Comparison of ENCODE assay signal across 8 mouse cellular contexts in the genomic region with DNA sequence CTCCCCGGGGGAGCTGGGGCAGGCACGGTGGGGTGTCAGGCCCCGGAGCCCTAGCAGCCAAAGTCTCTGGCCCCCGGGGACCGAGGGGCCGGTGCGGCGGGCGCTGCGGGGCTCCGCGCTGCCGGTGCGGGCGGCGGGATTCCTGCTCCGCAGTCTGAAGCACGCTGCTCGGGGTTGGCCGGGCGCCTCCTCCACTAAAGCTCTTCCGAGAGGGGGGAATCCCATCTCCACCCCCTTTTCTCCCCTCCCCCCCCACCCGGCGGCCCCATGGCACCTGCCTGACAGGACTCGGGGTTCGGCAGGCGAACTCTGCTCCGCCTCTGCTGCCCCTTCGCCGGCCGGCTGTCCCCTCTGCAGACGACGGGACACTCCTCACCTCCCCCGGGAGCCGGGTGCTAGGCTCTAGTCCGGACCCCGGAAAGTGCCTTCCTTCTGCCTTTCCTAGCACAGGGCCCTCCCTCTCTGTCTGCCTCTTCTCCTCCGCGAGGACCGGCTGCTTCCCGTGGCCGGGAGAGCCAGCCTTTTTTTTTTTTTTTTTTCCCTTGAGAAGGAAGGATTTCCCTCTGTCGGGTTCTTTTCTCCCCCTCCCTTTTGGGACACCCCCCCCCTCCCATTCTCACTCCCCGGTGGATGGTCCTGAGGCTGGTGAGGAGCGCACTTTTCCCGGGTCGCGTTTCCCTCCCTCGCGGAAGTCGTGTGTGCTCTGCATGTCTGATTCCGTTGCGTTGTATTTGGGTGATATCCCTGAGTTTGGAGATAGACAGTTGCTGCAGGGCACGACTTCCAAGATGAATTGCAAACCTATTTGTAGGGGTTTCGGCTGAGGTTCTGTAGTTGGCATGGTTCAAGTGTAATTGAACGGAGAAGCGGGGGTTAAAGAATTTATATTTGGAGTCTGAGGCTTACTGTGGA. TPM values are rescaled to one million over a fixed set of nuclear protein-coding genes. Genes with fewer than 3 reads are reported as not detected.
DNase-seq lines count a peak whose midpoint lies in the region; ATAC-seq lines count a peak whose summit lies in the region.

No protein-coding gene starts in this region.

- no peaks in the 10 kb centered on the region for H3K27me3 ChIP-seq in embryonic facial prominence, embryonic 12.5 days
- H3K27me3 ChIP-seq in heart, embryonic 11.5 days (ENCODE audit: control insufficient read depth, insufficient read depth, low read length): no peaks in the 10 kb centered on the region
- H3K27me3 ChIP-seq in kidney, embryonic 16.5 days (ENCODE audit: insufficient read depth, low read length): no peaks in the 10 kb centered on the region
- H3K27me3 ChIP-seq in liver, embryonic 12.5 days (replicated peaks): no peaks in the 10 kb centered on the region
- H3K27me3 ChIP-seq in stomach, embryonic 16.5 days (ENCODE audit: control insufficient read depth, insufficient read depth, low read length): no peaks in the 10 kb centered on the region

- H3K9me3 ChIP-seq in embryonic facial prominence, embryonic 12.5 days: no peaks in the 10 kb centered on the region
- no peaks in the 10 kb centered on the region for H3K9me3 ChIP-seq in heart, embryonic 11.5 days (replicated peaks; ENCODE audit: control insufficient read depth, low read length)
- no peaks in the 10 kb centered on the region for H3K9me3 ChIP-seq in kidney, embryonic 16.5 days (ENCODE audit: low read length)
- no peaks in the 10 kb centered on the region for H3K9me3 ChIP-seq in liver, embryonic 12.5 days (replicated peaks)
- H3K9me3 ChIP-seq in stomach, embryonic 16.5 days (replicated peaks; ENCODE audit: control insufficient read depth, low read length): no peaks in the 10 kb centered on the region

- no peak for ATAC-seq in embryonic facial prominence, embryonic 12.5 days (ENCODE audit: insufficient number of reproducible peaks, insufficient read depth, low FRiP score, low TSS enrichment)
- peak; percentile 16 for ATAC-seq in heart, embryonic 11.5 days (replicated peaks; ENCODE audit: insufficient number of reproducible peaks, low FRiP score, low TSS enrichment)
- peak; percentile 29 for ATAC-seq in kidney, embryonic 16.5 days (ENCODE audit: low FRiP score, low TSS enrichment)
- ATAC-seq in liver, embryonic 12.5 days: peak; percentile 16; the same call in 1 of the 2 replicates
- ATAC-seq in stomach, embryonic 16.5 days (ENCODE audit: insufficient read depth, low FRiP score): peak; percentile 1; the same call in 1 of the 2 replicates

- H3K36me3 ChIP-seq in embryonic facial prominence, embryonic 12.5 days: no peaks in the 10 kb centered on the region
- no peaks in the 10 kb centered on the region for H3K36me3 ChIP-seq in heart, embryonic 11.5 days (ENCODE audit: control insufficient read depth, insufficient read depth, low read length)
- H3K36me3 ChIP-seq in kidney, embryonic 16.5 days (ENCODE audit: insufficient read depth, low read length): no peaks in the 10 kb centered on the region
- H3K36me3 ChIP-seq in liver, embryonic 12.5 days: no peaks in the 10 kb centered on the region
- no peaks in the 10 kb centered on the region for H3K36me3 ChIP-seq in stomach, embryonic 16.5 days (ENCODE audit: control insufficient read depth, insufficient read depth, low read length)

- no peaks in the 10 kb centered on the region for H3K4me1 ChIP-seq in embryonic facial prominence, embryonic 12.5 days
- peaks cover 2% of the 10 kb centered on the region; the same call in 1 of the 2 replicates for H3K4me1 ChIP-seq in heart, embryonic 11.5 days (ENCODE audit: control insufficient read depth, insufficient read depth, low read length)
- H3K4me1 ChIP-seq in kidney, embryonic 16.5 days (ENCODE audit: insufficient read depth, low read length): peaks cover 5% of the 10 kb centered on the region
- peaks cover 14% of the 10 kb centered on the region for H3K4me1 ChIP-seq in liver, embryonic 12.5 days
- no peaks in the 10 kb centered on the region for H3K4me1 ChIP-seq in stomach, embryonic 16.5 days (ENCODE audit: control insufficient read depth, insufficient read depth, low read length)

- peak overlapping the region; percentile 78 for H3K9ac ChIP-seq in embryonic facial prominence, embryonic 12.5 days
- H3K9ac ChIP-seq in heart, embryonic 11.5 days (ENCODE audit: low read depth, low read length): peak overlapping the region; percentile 94
- H3K9ac ChIP-seq in kidney, embryonic 16.5 days (replicated peaks; ENCODE audit: low read length): peak overlapping the region; percentile 86
- H3K9ac ChIP-seq in liver, embryonic 12.5 days: peak overlapping the region; percentile 89
- H3K9ac ChIP-seq in stomach, embryonic 16.5 days (ENCODE audit: low read length): peak overlapping the region; percentile 93

- under 1% methylated on average over 52 of the region's 57 CpGs for WGBS in embryonic facial prominence, embryonic 12.5 days
- under 1% methylated on average over 43 of the region's 57 CpGs for WGBS in heart, embryonic 11.5 days (ENCODE audit: insufficient replicate concordance)
- 0% methylated on average over 49 of the region's 57 CpGs for WGBS in kidney, embryonic 16.5 days
- 1% methylated on average over 52 of the region's 57 CpGs for WGBS in liver, embryonic 12.5 days (ENCODE audit: insufficient replicate concordance)
- WGBS in stomach, embryonic 16.5 days: 2% methylated on average over 44 of the region's 57 CpGs

- peak; percentile 61 for DNase-seq in 3T3-L1 (ENCODE audit: low read depth, low spot score)
- peak; percentile 68 for DNase-seq in adrenal gland, postnatal 10 days
- DNase-seq in neural tube, embryonic 10.5 days (ENCODE audit: extremely low spot score, low spot score): peak; percentile 61

- peak overlapping the region; percentile 91 for H3K4me2 ChIP-seq in embryonic facial prominence, embryonic 12.5 days (replicated peaks)
- peak overlapping the region; percentile 88 for H3K4me2 ChIP-seq in heart, embryonic 11.5 days
- H3K4me2 ChIP-seq in kidney, embryonic 16.5 days (replicated peaks; ENCODE audit: low read depth, low read length): peak overlapping the region; percentile 91
- H3K4me2 ChIP-seq in liver, embryonic 12.5 days: peak overlapping the region; percentile 95
- peak overlapping the region; percentile 86 for H3K4me2 ChIP-seq in stomach, embryonic 16.5 days (ENCODE audit: low read depth, low read length)

- H3K27ac ChIP-seq in embryonic facial prominence, embryonic 12.5 days: peak overlapping the region; percentile 98
- H3K27ac ChIP-seq in heart, embryonic 11.5 days (ENCODE audit: low read depth, low read length): peak overlapping the region; percentile 99
- peak overlapping the region; percentile 99 for H3K27ac ChIP-seq in kidney, embryonic 16.5 days (ENCODE audit: low read length)
- H3K27ac ChIP-seq in liver, embryonic 12.5 days: peak overlapping the region; percentile 92
- H3K27ac ChIP-seq in stomach, embryonic 16.5 days (ENCODE audit: low read length): peak overlapping the region; percentile 100

- H3K4me3 ChIP-seq in embryonic facial prominence, embryonic 12.5 days: peak overlapping the region; percentile 82
- peak overlapping the region; percentile 78 for H3K4me3 ChIP-seq in heart, embryonic 11.5 days (ENCODE audit: low read depth, low read length)
- peak overlapping the region; percentile 97 for H3K4me3 ChIP-seq in kidney, embryonic 16.5 days (ENCODE audit: low read length)
- peak overlapping the region; percentile 87 for H3K4me3 ChIP-seq in liver, embryonic 12.5 days
- peak overlapping the region; percentile 94 for H3K4me3 ChIP-seq in stomach, embryonic 16.5 days (replicated peaks; ENCODE audit: low read length)

RNA-seq across cellular contexts. Expression of gene Gphn, which starts 1.1 kb away (rescaled TPM):
- total RNA-seq in adrenal gland, postnatal 10 days (2021): 10 to 100 TPM; 26.5 to 29.5 TPM
- polyA plus RNA-seq in embryonic facial prominence, embryonic 12.5 days (2016; fragmentation: Nextera tagmentation; extraction: Ambion mirVana): 12.4 and 12.9 TPM in 2 replicates
- 12.2 and 12.3 TPM in 2 replicates for polyA plus RNA-seq in heart, embryonic 11.5 days (2014; fragmentation: Nextera tagmentation; extraction: Ambion mirVana)
- 16.9 and 17.4 TPM in 2 replicates for polyA plus RNA-seq in kidney, embryonic 16.5 days (2015; fragmentation: Nextera tagmentation; extraction: Ambion mirVana)
- 7.0 and 7.2 TPM in 2 replicates for polyA plus RNA-seq in liver, embryonic 12.5 days (2016; fragmentation: Nextera tagmentation; extraction: Ambion mirVana)
- 18.3 and 20.7 TPM in 2 replicates for polyA plus RNA-seq in stomach, embryonic 16.5 days (2015; fragmentation: Nextera tagmentation; extraction: Ambion mirVana)

RNA-seq across cellular contexts. Expression of gene Gm6657, which starts 33.2 kb away (rescaled TPM):
- not detected for total RNA-seq in adrenal gland, postnatal 10 days (2021)
- not detected in 2 replicates for polyA plus RNA-seq in embryonic facial prominence, embryonic 12.5 days (2016; fragmentation: Nextera tagmentation; extraction: Ambion mirVana)
- not detected in 2 replicates for polyA plus RNA-seq in heart, embryonic 11.5 days (2014; fragmentation: Nextera tagmentation; extraction: Ambion mirVana)
- not detected in 2 replicates for polyA plus RNA-seq in kidney, embryonic 16.5 days (2015; fragmentation: Nextera tagmentation; extraction: Ambion mirVana)
- not detected in 2 replicates for polyA plus RNA-seq in liver, embryonic 12.5 days (2016; fragmentation: Nextera tagmentation; extraction: Ambion mirVana)
- polyA plus RNA-seq in stomach, embryonic 16.5 days (2015; fragmentation: Nextera tagmentation; extraction: Ambion mirVana): not detected in 2 replicates
